Mouse (Mus musculus) kidney, postnatal 25 days (tissue): ENCODE results near the gene Ccdc148.

Experiments
- DNase-seq, 2 experiments: peaks; one replicate each; pipeline ENCODE4 v3.0.0; 2021; ENCODE audit warnings: mixed read lengths in 2 of 2

The Ccdc148 gene

DNA sequence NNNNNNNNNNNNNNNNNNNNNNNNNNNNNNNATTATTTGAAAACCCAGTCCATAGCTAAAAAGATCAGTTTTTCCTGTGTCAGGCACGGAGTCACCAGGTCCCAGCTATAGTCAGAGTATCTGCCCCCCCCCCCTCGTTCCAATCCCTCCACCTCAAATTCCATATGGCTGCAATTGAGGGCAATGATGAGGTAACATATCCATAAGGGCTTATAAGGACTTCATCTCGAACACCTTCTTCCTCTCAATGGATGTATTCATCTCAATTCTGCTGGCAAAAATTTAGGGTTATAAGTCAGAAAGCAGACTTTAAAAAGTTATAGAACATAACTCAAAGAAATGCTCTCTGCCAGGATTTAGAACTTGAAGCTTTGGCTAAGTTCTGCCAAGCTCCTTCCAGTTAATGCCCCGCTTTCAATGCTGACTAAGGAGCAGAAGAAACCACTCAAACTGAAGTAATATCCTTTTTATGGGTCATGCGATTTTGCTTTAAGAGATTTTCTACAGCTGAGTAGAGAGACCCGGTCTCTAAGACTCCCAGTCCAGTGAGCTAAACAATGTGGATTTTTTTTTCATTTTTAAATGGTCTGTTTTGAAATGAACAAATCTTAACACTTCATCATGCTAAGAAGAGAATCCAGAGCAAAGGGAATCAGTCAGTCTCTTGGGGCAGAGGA, 111.6 kb downstream of the Ccdc148 start:
- DNase-seq = no peak

DNA sequence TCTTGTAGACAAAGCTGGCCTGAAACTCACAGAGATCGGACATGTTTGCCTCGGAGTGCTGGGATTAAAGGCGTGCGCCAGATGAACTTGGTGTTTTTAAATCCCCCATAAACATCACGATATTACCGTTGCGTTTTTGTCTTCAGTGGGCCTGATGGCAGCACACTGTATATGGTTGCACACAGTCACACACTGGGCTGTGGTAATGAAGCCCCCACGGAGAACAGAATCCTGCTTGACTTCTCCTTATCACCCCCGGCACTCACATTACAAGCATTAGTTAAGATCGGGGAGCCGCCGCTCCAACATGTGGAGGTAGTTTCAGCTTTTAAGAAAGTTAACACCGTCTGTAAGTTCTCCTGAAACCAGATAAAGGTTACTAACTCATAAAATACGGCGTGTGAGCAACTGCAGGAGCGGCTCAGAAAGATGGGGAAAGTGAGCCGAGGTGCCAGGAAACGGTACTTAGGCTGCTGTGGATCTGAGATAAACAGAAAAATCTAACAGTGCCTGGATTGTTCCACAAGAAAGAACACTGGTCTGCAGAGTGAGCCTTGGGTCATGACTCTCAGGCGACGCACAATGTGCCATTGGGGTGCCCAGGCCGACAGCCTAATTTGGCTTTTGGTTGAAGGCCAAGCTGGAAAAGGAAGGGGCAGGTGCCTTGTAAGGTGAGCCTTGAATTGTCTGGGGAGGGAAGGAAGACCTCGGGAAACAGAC, 117.0 kb downstream of the Ccdc148 start:
- DNase-seq = no peak

DNA sequence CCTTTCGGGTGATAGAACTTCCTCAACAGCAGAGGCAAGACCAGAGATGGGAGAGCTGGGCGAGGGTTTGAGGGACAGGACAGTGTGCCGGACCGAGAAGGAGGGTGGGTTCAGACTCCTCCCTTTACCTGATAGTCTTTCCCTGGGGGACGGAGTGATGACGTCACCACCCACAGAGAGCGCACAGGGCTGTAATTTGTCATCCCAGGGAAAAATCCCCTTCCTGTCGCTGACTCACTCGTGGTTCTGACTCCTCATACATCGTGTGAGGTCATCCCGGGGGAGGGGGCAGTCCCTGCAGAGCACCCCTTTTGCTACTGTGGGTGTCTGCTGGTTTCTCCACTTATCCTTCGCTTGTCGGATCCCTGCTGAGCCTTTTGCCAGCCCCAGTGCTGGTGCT, 117.9 kb downstream of the Ccdc148 start:
- DNase-seq = no peak

DNA sequence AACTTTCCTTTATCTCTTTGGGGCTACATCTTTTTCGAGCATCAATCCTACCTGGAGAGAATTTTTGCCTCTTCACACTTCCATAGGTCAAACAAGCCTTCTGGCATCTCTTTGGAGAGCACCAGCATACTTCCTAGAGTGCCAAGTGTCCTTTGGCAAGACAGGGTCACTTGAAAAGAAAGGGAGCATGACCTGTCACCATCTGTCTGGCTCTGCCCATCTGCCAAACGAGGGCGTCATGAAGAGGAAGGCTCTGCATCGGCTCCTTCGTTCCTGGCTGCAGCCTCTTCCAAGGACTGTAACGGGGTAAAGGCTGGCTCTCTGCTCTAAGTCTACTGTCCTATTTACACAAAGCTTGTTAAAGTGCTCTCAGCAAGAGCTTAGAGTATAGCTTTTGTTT, 124.0 kb downstream of the Ccdc148 start:
- DNase-seq = no peak

DNA sequence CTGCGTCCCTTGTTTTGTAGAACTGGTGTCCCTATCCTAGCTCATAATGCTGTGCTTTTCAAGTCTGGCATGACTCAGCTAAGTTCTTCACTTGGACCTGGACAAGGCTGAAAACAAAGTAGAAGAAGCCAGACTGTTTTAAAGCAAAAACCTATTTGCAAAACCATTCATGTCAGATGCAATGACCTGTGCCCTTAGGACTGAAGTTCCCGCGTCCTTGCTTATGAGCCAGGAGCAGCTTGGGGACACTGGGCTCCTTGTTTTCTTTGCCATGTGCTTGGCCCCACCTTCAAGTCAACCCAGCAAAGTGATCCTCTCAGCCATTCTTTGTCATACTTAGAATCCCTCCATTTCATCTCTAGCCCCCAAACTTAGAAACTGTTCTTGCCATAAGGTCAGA, 125.3 kb downstream of the Ccdc148 start:
- peak; percentile 34 to 67 for DNase-seq

DNA sequence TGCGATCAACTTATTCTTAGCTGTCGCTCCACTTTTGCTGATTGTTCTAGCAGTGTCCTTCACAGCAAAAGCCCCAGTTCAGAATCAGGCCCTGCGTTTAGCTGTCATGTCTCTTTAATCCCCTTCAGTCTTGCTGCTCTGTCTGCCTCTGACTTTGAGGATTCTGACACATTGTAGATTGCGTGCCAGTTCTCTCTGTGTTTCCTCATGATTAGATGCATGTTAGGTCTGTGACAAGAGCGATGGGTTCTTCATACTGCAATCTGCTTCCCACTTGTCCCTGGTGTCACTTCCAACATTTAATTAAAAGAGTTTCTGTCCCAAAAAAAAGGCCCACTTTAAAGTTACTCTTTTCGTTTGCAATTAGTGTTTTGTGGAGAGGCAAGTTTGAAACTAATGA, 126.2 kb downstream of the Ccdc148 start:
- DNase-seq = no peak

DNA sequence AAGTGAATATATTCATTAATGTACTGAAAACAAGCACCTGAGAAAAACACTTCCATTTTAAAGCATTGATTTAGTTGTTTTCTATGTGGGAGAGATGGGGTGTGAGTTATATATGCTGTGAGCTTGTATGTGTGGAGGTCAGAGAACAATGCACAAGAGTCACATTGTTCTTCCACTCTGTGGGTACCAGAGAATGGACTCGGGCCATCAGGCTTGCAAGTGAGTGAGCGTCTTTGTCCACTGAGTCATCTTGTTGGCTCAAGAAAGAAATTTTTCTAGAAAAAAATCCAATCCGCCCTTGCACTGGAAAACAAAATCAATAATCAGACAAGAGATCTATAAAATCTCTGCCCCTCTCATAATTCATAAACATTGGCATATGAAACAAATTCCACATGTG, 135.9 kb downstream of the Ccdc148 start:
- DNase-seq = no peak

DNA sequence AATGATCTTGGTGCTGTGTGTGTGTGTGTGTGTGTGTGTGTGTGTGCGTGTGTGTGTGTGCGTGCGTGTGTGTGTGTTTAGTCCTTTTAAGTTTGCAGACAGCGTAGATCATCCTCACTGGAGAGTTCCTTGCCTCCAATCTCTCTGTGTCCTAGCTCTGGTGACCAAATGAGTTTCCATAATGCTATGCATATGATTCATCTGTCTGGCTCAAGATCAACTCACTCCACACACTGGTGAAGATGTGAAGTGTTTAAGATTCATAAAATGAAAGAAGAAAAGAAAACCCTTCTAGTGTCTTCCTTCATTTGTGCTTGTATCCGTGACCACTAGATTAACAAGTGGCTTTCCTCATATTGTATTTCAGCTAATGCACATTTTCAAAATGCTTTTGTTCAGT, 153.1 kb downstream of the Ccdc148 start:
- DNase-seq = no peak

DNA sequence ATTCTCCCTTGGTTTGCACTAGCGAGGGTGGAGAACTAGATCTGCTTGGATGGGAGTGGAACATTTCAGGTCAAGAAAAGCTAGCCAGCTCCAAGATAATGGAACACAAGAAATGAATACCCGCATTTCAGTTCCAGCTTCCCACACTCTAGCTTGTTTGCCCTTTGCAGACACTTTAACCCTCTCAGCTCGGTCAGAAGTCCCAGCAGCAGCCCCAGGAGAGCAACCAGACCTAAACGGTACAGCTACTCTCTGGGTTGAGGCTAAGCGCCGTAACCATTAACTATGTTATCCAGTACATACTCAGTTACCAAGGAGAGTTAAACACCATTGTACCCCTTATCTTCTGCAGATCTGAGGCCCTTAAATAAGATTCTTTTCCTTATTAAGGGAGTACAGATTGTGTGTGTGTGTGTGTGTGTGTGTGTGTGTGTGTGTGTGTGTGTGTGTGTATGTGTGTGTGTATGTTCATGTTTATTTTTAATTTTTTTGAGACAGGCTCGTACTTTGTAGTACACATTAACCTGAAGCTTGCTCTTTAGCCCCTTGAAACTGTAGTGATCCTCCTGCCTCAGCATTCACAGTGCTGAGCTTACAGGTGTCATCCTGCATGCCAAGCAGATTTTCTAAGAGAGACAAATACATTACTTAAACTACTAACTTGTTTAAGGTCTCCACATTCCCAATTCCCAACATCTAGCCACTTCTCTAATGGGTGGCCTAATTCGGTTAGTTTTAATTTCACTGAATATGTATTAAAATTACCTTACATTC, 153.7 kb downstream of the Ccdc148 start:
- peak; percentile 18 to 63 for DNase-seq

DNA sequence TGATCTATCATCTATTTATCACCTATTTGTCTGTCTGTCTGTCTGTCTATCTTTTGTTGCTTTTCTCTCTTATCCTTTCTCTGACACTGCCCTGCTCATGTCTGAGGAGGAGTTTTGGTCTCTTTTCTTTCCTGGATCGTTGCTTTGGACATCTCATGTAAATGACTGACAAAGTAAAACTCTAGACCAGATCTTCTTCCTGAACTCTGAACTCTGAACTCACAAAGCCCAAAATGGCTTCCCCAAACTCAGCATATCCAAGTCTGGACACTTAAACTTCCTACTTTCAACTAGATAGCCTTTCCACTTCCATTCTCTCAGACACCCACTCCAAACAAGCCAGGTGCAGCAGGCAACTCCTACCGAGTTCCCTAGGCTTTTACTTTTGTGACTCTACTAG, 163.3 kb downstream of the Ccdc148 start:
- DNase-seq = no peak

DNA sequence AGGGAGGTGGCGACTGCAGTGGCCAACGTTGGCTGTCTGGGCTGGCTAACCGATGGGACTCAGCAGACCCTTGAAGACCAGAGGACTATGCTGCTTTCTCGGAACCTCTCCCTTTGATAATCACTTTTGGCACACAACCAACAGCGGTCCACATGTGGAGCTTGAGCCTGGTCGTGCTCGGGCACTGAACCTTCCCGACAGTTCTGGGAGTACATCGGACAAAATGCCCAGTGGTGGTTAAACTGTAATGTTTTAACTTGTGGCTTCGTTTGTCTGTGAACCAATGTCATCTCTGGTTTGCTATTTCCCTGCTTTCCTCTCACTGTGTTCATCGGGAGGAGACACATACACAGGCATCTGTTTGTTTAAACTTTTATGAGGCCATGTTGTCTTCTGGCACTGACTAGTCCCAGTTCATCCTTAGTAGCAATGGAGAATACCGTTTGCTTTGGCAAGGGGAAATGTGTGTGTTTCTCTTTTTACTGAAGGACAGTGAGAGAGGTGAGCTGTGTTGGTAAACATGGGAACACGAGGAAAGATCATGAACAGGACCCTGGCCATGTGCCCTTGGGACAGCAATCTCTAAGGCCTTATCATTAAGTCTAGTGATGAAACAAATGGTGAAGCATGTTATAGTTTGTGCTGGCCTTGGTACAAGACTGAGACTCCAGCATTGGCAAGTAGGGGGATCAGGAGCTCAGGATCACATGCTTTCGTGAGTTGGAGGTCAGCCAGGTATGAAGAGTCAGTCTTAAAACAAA, 167.9 kb downstream of the Ccdc148 start:
- DNase-seq = peak; percentile 80 to 91

DNA sequence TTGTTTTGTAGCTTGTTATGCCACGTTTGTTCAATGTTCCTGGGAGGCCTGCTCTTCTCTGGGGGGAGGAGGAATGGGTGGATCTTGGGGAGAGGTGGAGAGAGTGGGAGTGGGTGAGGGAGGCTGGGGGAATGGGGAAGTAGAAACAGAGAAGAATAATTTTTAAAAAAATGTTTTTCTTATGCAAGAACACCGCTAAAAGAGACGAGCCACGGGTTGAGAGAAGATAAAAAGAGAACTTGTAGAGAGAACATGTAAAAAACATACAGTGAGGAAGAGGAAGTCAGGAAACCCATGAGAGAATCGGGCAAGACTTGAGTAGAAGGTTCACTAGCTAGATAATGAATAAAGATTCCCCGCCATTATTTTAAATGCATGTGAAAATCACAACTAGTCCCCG, 182.4 kb downstream of the Ccdc148 start:
- no peak for DNase-seq

DNA sequence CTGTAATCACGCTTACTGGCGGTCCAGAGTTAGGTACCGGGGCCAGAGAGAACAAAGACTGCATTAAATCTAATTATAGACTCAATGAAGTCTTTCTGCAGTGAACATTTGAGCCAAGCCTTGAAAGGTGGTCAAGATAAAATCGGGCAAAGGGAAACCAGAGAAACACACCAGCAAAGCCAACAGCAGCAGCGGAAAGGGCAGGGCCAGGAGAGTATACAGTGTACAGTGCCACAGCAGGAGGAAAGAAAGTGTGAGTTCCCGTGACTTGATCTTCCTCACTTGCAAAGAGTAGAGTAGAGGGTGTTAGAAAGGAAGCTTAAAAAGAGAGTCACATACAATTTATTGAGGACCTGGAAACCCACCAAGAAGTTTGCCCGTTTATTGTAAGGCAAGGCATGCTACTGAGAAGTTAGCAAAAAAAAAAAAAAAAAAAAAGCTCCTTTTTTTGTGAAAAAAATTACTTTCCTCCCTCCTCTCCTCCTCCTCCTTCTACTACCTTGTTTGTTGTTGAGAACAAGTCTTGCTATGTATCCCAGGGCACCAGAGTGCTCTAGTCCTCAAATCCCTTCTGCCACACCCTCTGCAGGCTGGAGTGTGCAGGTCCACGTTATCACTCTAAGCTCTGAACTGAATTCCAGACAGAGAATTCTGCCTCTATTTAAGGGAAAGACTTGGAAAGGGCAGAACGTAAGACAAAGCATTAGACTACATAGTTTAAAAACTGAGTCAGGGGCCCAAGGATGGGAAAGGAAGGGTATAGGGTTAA, 188.8 kb downstream of the Ccdc148 start:
- DNase-seq = no peak

DNA sequence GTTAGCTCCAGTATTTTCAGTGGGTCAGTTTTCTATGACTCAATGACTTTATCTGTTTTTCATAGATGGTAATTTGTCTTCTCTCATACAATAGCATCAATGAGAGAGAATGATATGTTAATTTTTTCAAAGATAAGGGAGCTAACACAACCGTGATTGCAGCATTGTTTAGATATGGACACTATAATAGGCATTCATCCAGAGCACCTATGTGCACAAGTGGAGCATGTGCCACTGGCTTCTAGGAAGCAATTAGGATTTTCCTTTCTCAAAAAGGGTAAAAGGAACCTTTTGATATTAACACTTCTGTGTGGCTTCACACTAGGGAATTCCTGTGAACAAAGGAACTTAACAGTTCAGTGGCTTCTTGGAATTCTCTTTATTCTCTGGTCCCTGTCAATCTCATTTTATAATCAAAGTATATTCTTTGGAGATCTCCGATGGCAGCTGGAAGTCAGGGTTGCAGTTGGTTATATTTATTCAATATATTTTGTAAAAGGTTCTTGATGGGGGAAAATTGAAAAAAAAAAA, 203.6 kb downstream of the Ccdc148 start:
- no peak for DNase-seq

DNA sequence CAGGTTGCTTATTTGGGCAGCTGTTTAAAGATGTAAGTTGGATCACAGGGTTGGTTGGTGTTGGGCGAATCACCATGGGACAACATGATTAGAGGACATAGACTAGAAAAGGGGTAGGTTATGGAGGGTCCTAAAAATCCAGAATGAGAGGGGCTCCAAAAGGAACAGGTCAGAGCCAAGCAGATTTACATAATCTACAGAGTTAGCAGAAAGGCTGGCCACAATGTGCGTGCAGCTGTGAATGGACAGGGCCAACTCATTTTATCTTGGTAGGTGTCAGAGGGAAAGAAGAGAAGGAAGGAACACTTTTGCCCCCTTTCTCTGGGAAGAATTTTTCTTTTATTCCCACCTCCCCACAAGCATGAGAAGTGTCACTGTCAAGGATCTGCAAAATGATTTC, 204.1 kb downstream of the Ccdc148 start:
- no peak for DNase-seq

DNA sequence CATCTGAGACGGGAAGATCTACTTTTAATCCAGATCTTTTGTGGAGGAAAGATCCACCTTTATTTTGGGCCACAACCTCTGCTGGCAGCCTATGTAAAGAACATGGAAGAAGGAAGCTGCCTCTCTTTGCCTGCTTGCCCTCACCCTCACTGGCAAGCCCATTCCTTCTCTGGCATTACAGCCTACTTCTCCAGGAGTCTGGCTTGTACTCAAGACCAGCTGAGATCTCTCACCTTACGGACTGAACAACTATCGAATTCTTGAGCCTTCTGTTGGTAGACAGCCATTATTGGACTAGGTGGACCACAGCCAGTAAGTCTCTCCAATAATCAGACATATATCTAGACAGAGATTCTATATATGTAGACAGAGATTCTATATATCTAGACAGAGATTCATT, 208.4 kb downstream of the Ccdc148 start:
- no peak for DNase-seq

DNA sequence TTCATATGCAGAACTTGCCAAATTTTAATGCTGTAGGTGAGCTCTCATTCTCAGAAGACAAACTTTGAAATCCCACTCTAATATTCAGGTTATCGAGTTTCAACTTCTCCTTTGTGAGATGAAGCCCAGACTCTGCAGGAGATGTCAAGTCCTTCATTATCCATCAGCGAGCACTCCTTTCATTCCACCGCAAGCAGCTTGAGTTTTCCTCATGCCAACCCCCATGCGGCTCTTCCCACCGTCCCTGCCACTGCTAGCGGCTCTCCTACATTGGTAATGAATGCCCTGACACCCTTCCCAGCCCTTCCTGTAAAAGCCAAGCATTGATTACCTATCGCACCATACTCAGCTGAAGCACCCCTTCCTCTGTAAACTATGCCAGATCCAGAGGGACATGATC, 211.7 kb downstream of the Ccdc148 start:
- DNase-seq = no peak

DNA sequence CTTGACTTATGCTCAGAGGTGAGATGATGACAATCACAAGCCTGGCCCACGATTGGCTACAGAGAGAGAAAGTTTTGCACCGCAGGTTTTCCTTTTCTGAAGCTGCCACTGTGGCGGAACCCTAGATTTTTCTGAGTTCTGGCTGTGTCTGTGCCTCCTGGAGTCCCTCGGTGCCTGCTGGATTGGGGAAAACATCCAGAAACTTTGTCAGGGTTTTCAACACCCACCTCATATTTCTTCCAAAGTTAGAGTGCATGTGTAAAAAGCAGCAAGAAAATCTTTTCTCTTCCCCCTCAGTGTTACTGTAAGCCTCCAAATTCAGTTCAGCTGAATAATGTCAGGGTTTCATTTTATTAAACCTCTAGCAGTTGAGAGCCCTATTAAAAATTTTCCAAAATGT, 219.1 kb downstream of the Ccdc148 start:
- no peak for DNase-seq

DNA sequence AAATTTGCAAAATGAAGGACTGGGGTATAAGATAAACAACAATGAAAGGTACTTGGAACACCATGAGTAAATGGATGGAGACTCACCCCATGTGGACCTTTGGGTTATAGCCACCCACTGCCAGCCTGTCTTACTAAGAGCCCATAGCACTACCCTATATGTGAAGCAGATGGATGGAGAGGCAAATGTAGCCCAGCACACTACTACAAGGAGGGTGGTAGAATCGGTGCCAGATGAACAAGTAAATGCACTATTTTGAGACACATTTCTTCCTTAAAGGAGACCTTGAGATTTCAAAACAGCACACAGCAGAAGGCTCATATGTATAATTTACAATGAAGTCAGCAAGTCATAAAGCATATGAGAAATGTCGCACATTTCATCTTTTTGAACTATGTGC, 234.9 kb downstream of the Ccdc148 start:
- no peak for DNase-seq

DNA sequence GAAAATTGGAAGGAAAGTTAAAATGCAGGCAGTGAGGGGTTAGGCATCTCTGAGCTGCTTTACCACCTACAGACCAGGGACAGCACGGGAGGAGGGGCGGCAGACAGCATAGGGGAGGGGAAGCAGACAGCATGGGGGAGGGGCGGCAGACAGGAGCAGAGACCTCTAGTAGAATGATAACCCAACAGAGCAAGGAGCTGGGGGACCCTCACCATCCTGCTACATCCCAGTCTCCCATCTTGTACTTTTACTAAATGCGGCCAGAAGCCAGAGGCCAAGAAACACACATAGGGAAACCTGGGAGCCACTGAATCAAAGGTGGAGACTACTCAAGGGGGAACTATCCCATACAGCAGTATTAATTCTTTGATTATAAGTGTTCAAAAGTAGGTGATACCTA, 242.1 kb downstream of the Ccdc148 start:
- no peak for DNase-seq

DNA sequence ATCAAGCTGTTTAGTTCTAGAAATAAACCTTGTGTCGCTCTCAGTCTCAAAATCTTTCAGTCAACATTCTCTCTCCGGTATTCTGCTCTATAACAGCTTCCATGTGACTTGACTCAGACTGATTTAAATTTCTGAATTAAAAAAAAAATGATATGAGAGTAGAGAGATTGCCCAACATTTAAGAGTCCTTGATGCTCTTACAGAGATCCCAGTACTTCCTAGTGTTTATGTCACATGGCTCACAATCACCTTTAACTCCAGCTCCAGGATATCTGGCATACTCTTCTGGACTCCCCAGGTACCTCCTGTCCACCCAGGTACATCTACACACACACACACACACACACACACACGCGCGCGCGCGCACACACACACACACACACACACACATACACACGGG, 248.1 kb downstream of the Ccdc148 start:
- DNase-seq = no peak
